Mouse (Mus musculus) limb, embryonic 11.5 days (tissue): ENCODE data around the gene Copb2. TPM values are rescaled to one million over a fixed set of nuclear protein-coding genes. Genes with fewer than 3 reads are reported as not detected.

Experiments used
- ATAC-seq: fragments of 200-750 bp; cut with Nextera tagmentation; 2 replicates; pipeline ENCODE4 v1.8.0; 2017; ENCODE audit warnings: low read depth; ENCODE audit not compliant: insufficient number of reproducible peaks, low FRiP score, low TSS enrichment
- DNase-seq: peaks from one replicate; pipeline ENCODE4 v3.0.0-alpha.2; 2015; ENCODE audit warnings: low spot score
- H3K27ac ChIP-seq: fragments of 300-500 bp; sonication (generic); replicated peaks from 2 replicates; pipeline ENCODE4 v1.5.1; 2014; ENCODE audit warnings: low read depth, mild to moderate bottlenecking, low read length
- H3K27me3 ChIP-seq: fragments of 300-500 bp; sonication (generic); 2 replicates; pipeline ENCODE4 v1.6.1; 2014; ENCODE audit warnings: mild to moderate bottlenecking, low read length, mixed read lengths; ENCODE audit not compliant: control insufficient read depth, insufficient read depth
- H3K36me3 ChIP-seq: fragments of 300-500 bp; sonication (generic); 2 replicates; pipeline ENCODE4 v1.6.1; 2014; ENCODE audit warnings: mild to moderate bottlenecking, low read length, moderate library complexity, mixed read lengths; ENCODE audit not compliant: control insufficient read depth, insufficient read depth
- H3K4me1 ChIP-seq: fragments of 300-500 bp; sonication (generic); 2 replicates; pipeline ENCODE4 v1.6.1; 2014; ENCODE audit warnings: low read length, mixed read lengths; ENCODE audit not compliant: control insufficient read depth, insufficient read depth
- H3K4me2 ChIP-seq: fragments of 300-500 bp; sonication (generic); 2 replicates; pipeline ENCODE4 v1.6.1; 2014; ENCODE audit warnings: low read depth, mild to moderate bottlenecking, moderate library complexity; ENCODE audit not compliant: severe bottlenecking
- H3K4me3 ChIP-seq: fragments of 300-500 bp; sonication (generic); 2 replicates; pipeline ENCODE4 v1.5.1; 2014; ENCODE audit warnings: low read depth, low read length
- H3K9ac ChIP-seq: fragments of 300-500 bp; sonication (generic); 2 replicates; pipeline ENCODE4 v1.6.1; 2014; ENCODE audit warnings: mild to moderate bottlenecking, low read length
- H3K9me3 ChIP-seq: fragments of 300-500 bp; sonication (generic); 2 replicates; pipeline ENCODE4 v1.6.1; 2016; ENCODE audit warnings: low read length; ENCODE audit not compliant: control insufficient read depth
- WGBS: fragments of 180-500 bp; shearing (Covaris S2); extraction: QIAGEN DNeasy Blood & Tissue Kit; methylation state at CpG from one replicate; pipeline ENCODE4 v1.1.7; 2014; 5-methylcytosine and 5-hydroxymethylcytosine counted together
- polyA plus RNA-seq: library from polyadenylated mRNA; unstranded; fragments of >200 nt; fragmentation: Nextera tagmentation; extraction: Ambion mirVana; gene quantifications from 2 replicates; pipeline ENCODE4 v1.2.1, GENCODE M21; 2014

The Copb2 gene
- polyA plus RNA-seq, 1 experiment from 2014 or later = 196 TPM

DNA sequence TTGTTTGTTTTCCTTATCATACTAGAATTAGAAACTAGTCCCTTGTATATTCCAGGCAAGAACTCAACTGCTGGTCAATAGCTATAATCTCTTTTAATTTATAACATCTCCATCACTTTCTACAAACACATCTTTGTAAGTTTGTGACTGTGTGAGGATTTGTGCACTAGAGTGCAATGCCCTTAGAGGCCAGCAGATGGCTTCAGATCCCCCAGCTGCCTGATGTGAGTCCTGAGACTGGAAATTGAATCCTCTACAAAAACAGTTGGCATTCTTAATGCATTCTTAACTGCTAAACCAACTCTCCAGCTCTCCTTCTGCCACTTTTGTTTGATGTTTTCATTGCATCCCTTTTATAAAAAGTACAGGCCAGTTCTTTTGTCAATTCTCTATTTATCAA lies 27.8 kb upstream of the Copb2 start:
- Histone ChIP-seq H3K9me3 (no peaks in the 10 kb centered on the region), H3K4me3 (no peak overlapping the region), H3K4me1 (no peaks in the 10 kb centered on the region), H3K9ac (no peak overlapping the region), H3K27me3 (no peaks in the 10 kb centered on the region), H3K27ac (no peak overlapping the region), H3K36me3 (no peaks in the 10 kb centered on the region), H3K4me2 (no peak overlapping the region)
- DNase-seq = no peak
- ATAC-seq = no peak

GRCm38 (mm10) chr9:98538017-98538712 lies 25.4 kb upstream of the Copb2 start:
- WGBS = 33% methylated on average over 13 of the region's 13 CpGs
- DNase-seq = peak; percentile 23

GRCm38 (mm10) chr9:98538713-98539360 lies 24.7 kb upstream of the Copb2 start:
- H3K9me3 ChIP-seq = no peaks in the 10 kb centered on the region
- no peaks in the 10 kb centered on the region for H3K4me1 ChIP-seq
- DNase-seq (peak; percentile 66), ATAC-seq (peak; percentile 39; the same call in 1 of the 2 replicates)
- no peak overlapping the region for H3K9ac ChIP-seq
- no peaks in the 10 kb centered on the region for H3K27me3 ChIP-seq
- WGBS = 5% methylated on average over 13 of the region's 13 CpGs
- no peaks in the 10 kb centered on the region for H3K36me3 ChIP-seq
- H3K4me2 ChIP-seq = no peak overlapping the region
- H3K4me3 ChIP-seq = no peak overlapping the region
- H3K27ac ChIP-seq = no peak overlapping the region

More at GRCm38 (mm10) chr9:98538017-98538712, 25.4 kb upstream of the Copb2 start:
- Histone ChIP-seq H3K27ac (no peak overlapping the region), H3K27me3 (no peaks in the 10 kb centered on the region), H3K4me2 (no peak overlapping the region), H3K36me3 (no peaks in the 10 kb centered on the region), H3K4me3 (no peak overlapping the region), H3K9me3 (no peaks in the 10 kb centered on the region), H3K9ac (no peak overlapping the region), H3K4me1 (no peaks in the 10 kb centered on the region)
- ATAC-seq = no peak; the same call in 1 of the 2 replicates

DNA sequence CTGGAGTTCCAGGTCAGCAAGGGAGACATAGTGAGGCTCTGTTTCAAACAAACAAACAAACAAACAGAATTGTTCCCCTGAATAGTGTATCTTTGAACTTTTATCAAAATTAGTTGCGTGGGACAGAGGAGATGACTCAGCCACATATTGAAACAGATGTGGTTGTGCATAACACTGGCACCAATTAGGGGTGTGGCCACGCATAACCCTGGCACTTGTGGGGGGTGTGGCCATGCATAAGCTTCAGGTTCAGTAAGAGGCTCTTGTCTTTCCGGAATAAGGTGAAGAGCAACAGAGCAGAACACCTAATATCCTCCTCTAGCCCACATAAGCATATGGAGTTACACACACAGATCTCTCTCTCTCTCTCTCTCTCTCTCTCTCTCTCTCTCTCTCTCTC lies 19.5 kb upstream of the Copb2 start:
- Histone ChIP-seq H3K4me2 (no peak overlapping the region), H3K4me3 (no peak overlapping the region), H3K9me3 (no peaks in the 10 kb centered on the region), H3K27ac (no peak overlapping the region), H3K36me3 (no peaks in the 10 kb centered on the region), H3K4me1 (no peaks in the 10 kb centered on the region), H3K9ac (no peak overlapping the region), H3K27me3 (no peaks in the 10 kb centered on the region)
- WGBS = 78% methylated on average over 3 of the region's 3 CpGs
- ATAC-seq (no peak), DNase-seq (no peak)

GRCm38 (mm10) chr9:98583852-98584251 lies 20.3 kb downstream of the Copb2 start:
- no peak overlapping the region for H3K4me3 ChIP-seq
- DNase-seq (no peak), ATAC-seq (no peak)
- H3K27me3 ChIP-seq = no peaks in the 10 kb centered on the region
- peaks cover 28% of the 10 kb centered on the region for H3K36me3 ChIP-seq
- H3K9ac ChIP-seq = no peak overlapping the region
- no peaks in the 10 kb centered on the region for H3K9me3 ChIP-seq
- no peaks in the 10 kb centered on the region for H3K4me1 ChIP-seq
- H3K4me2 ChIP-seq = no peak overlapping the region
- WGBS = 93% methylated on average over 4 of the region's 4 CpGs
- H3K27ac ChIP-seq = no peak overlapping the region

DNA sequence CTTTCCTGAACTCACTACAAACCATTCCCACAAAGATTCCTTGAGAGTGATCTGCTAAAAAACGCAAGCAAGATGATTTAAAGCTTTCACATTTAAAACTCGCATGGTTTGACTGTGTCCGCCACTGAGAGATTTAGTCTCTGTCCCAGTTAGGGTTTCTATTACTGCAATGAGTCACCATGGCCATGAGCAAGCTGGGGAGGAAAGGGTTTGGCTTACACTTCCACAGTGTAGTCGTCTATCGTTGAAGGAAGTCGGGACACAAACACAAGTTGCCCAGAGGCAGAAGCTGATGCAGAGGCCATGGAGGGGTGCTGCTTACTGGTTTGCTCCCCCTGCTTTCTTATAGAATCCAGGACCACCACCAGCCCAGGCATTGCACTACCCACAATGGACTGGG lies 36.6 kb downstream of the Copb2 start:
- H3K36me3 ChIP-seq = peaks cover 6% of the 10 kb centered on the region; the same call in 1 of the 2 replicates
- peaks cover 4% of the 10 kb centered on the region; the same call in 1 of the 2 replicates for H3K4me1 ChIP-seq
- no peak for ATAC-seq
- no peak overlapping the region for H3K4me2 ChIP-seq
- 88% methylated on average over 6 of the region's 6 CpGs for WGBS
- no peak overlapping the region for H3K27ac ChIP-seq
- no peak overlapping the region for H3K9ac ChIP-seq
- no peaks in the 10 kb centered on the region for H3K9me3 ChIP-seq
- no peak for DNase-seq
- no peak overlapping the region for H3K4me3 ChIP-seq
- no peaks in the 10 kb centered on the region for H3K27me3 ChIP-seq

GRCm38 (mm10) chr9:98601156-98601836 lies 37.8 kb downstream of the Copb2 start, which contains the start of gene Mrps22:
Gene Mrps22, minus strand, starts transcription at chr9:98601660.
- ATAC-seq (peak; percentile 94), DNase-seq (peak; percentile 86)
- H3K4me1 ChIP-seq = peaks cover 4% of the 10 kb centered on the region; the same call in 1 of the 2 replicates
- no peak within 1 kb of the TSS for H3K27ac ChIP-seq
- peaks cover 4% of the 10 kb centered on the region; the same call in 1 of the 2 replicates for H3K36me3 ChIP-seq
- H3K9me3 ChIP-seq = no peaks in the 10 kb centered on the region
- H3K4me2 ChIP-seq = peak within 1 kb of the TSS; percentile 74
- H3K4me3 ChIP-seq = peak within 1 kb of the TSS; percentile 69
- H3K27me3 ChIP-seq = no peaks in the 10 kb centered on the region
- peak within 1 kb of the TSS; percentile 66 for H3K9ac ChIP-seq
- under 1% methylated on average over 44 of the region's 44 CpGs for WGBS

- H3K9ac ChIP-seq = peak overlapping the region; percentile 43
Observed at GRCm38 (mm10) chr9:98601837-98602359, 38.4 kb downstream of the Copb2 start.

More at GRCm38 (mm10) chr9:98601837-98602359, 38.4 kb downstream of the Copb2 start:
- no peak overlapping the region for H3K27ac ChIP-seq
- ATAC-seq (peak; percentile 7; the same call in 1 of the 2 replicates), DNase-seq (no peak)
- peaks cover 4% of the 10 kb centered on the region; the same call in 1 of the 2 replicates for H3K4me1 ChIP-seq
- H3K4me2 ChIP-seq = peak overlapping the region; percentile 37; the same call in 1 of the 2 replicates
- H3K9me3 ChIP-seq = no peaks in the 10 kb centered on the region
- H3K36me3 ChIP-seq = peaks cover 4% of the 10 kb centered on the region; the same call in 1 of the 2 replicates
- no peaks in the 10 kb centered on the region for H3K27me3 ChIP-seq
- 52% methylated on average over 11 of the region's 11 CpGs for WGBS
- peak overlapping the region; percentile 69 for H3K4me3 ChIP-seq
